Mouse (Mus musculus) T-helper 1 cell (primary cell): ENCODE measurements at regions not wholly inside any gene's neighbourhood (a gene's known extent, or its start where the extent isn't known, plus 50 kb on each side); places are given as distances from the start of the nearest gene placed in this dataset.
"Not testable (repeated sequence)": the region's sequence is repeated elsewhere in the genome, so short reads cannot be mapped to it uniquely, and the experiment has no call there.

Source experiments
- in situ Hi-C: fragments of 300-600 bp; cut with MboI, MseI; formaldehyde crosslinking; loops from one replicate; pipeline ENCODE4 v1.15.1; 2025; ENCODE audit warnings: high pct_unique_total_duplicates

- in situ Hi-C loops = not testable (repeated sequence)
These were observed 63.5 kb downstream of the Olfr693 start for GRCm38 (mm10) chr7:106616932-106617331.

GRCm38 (mm10) chr7:106612723-106613122 is 67.7 kb downstream of the Olfr693 start:
- in situ Hi-C loops = no loop called here

DNA sequence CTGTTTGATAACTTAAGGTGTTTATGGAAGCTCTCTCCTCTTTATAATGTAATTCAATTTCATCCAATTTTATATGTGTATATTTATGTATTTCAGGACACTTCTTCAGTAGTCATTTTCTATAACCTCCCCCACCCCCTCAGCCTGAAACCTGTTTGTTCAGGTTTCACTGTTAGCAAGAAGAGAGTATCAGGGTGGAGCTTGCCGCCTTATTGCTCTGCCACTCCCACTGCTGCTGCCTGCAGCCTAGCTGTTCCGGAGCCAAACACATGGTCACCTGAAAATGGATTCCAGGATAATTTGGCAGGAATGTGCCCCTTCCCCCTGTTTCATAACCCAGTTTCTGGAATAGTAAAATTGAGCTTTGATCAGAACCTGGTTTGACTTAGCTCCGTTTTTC is 100.0 kb downstream of the Olfr693 start:
- in situ Hi-C loops = loop anchor here (10.0 kb wide), 1 partner anchor 234 kb away; the partner anchor contains the start of gene Olfr701

DNA sequence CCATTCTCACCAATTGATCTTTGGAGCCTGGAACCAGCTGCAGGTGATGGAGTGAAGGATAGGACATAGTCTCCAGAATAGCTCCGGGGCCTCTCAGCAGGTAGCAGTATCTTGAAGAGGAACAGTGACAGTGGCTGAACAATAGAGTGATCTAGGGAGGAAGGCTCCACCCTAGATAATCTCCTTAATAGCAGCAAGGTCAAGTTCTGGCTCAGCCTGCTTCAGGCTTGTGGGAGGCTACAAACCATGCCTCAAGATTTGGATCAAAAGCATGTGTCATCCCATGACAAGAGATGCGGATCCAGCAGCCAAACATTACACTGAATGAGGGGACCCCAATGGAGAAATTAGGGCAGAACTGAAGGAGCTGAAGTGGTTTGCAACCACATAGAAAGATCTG is 112.1 kb downstream of the Olfr693 start:
- in situ Hi-C loops = not testable (repeated sequence)

GRCm38 (mm10) chr7:106550881-106551575 is 129.4 kb downstream of the Olfr693 start:
- in situ Hi-C loops = no loop called here

GRCm38 (mm10) chr7:106529433-106530102 is 150.8 kb downstream of the Olfr693 start:
- in situ Hi-C loops = not testable (repeated sequence)

DNA sequence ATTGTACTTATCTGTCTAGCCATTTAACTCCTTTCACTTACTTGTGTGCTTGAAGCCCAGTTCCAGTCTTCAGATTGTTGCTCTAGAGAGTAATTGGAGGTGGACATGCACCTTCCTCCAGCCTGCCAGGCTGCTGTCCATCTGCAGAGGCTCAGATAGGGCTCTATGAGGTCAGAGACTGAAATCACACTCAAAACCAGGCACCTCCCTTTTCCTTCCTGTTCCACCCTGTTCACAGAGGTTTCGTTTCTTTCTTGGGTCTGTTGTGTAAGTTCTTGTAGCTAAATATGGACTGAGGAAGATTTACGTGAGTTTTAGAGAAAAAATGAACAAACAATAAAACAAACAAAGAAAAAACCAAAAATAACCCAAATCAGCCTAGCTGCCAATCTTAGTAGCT is 151.4 kb downstream of the Olfr693 start:
- in situ Hi-C loops = not testable (repeated sequence)

- in situ Hi-C loops = no loop called here
These were observed 185.5 kb downstream of the Olfr693 start for GRCm38 (mm10) chr7:106494851-106495250.
